Mouse (Mus musculus): Measurements from ENCODE around the gene Mfap2.

The Mfap2 gene

GRCm38 (mm10) chr4:141010118-141010517, at the start of gene Mfap2:
TSS of gene Mfap2 (plus strand) at chr4:141010418.
- no peak for DNase-seq (ENCODE audit: low spot score)

DNA sequence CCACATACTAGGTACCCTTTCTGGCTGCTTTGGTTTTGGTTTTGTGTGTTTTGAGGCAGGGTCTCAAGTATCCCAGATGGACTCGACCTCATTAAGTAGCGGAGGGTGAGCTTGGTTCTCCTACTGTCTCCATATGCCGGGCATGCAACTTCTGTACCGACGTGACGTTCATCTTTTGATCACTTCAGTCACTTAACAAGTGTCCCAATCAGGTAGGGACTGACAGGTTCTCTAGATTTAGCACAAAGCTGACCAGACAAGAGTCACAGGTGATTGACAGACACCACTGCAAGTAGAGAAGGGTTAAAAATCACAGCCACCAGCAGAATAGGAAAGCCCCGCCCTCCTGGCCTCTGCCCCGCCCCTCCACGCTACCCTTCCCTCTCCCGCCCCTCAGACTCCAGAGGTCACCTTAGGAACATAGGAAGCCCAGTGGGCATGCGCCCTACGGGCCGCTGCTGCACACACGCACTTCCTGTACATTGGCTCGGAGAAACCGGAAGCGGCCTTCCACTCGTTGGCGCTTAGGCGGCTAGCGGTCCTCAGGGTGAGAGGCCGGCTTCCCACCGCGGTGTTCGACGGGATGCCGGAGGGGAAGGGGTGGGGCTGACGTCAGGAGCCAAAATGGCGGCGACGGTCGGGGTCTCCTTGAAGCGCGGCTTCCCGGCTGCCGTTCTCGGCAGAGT, 49.3 kb upstream of the Mfap2 start, which contains the start of gene Sdhb:
Gene Sdhb, plus strand, starts transcription at position 423 of the 686 bp plus-strand sequence.
- peak; percentile 92 for DNase-seq (ENCODE audit: low spot score)

DNA sequence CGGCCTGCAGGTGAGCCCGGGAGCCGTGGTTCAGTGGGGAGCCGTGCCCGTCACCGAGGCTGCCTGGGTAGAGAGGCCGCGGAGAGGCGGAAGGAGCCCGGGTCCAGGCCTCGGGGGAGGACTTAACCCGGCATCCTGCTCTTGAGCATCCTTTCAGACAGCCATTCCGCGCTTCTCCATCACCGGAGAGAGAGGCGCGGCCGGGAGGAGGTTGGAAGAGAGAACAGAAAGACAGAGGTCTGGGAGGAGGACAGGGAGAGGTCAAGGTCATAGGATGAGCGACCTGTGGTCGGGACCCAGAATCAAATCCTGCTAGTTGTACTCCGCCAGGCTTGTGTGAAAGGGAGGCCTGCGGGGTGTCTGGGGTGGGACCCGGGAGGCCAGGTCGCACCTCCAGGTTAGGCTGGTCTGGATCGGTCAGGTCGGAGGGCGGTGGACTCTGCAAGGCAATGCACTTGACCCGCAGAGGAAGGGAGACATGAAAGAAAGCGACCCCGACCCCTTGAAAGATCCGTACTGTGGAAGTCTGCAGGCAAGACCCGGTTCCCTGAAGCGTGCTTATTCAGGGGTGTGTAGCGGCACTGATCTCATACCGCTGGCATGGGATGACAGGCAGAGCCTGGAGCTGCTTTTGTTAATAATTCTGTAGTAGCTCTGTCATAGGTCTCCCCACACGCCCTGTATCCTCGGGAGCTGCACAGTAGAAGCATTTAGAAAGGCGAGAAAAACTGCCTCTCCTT, 48.6 kb upstream of the Mfap2 start:
- DNase-seq (ENCODE audit: low spot score) = no peak

- no peak for DNase-seq (ENCODE audit: low spot score)
Measured at GRCm38 (mm10) chr4:140962207-140962909, 47.9 kb upstream of the Mfap2 start.

DNA sequence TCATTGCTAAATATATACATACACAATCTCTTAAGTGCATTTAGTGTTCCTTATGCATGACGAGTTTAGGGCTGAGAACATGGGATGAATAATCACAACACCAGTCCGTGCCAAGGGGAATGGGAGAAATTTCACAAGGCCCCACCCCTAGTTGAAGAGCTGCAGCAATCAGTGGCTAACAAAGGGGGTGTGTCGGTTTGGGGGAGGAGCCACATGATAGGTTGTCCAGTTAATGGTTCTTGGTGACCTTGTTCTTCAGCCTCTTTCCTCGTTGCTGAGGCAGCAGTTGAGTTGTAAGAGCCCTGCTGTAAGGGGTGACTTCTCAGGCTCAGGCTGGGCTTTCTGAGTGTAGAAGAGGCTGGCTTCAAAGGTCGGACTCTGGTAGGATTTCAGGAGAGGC, 47.3 kb upstream of the Mfap2 start:
- peak; percentile 54 for DNase-seq (ENCODE audit: low spot score)

- no peak for DNase-seq (ENCODE audit: low spot score)
Measured at GRCm38 (mm10) chr4:140963941-140964597, 46.1 kb upstream of the Mfap2 start.

GRCm38 (mm10) chr4:140964620-140965019, 45.6 kb upstream of the Mfap2 start:
- DNase-seq (ENCODE audit: low spot score) = peak; percentile 72

DNA sequence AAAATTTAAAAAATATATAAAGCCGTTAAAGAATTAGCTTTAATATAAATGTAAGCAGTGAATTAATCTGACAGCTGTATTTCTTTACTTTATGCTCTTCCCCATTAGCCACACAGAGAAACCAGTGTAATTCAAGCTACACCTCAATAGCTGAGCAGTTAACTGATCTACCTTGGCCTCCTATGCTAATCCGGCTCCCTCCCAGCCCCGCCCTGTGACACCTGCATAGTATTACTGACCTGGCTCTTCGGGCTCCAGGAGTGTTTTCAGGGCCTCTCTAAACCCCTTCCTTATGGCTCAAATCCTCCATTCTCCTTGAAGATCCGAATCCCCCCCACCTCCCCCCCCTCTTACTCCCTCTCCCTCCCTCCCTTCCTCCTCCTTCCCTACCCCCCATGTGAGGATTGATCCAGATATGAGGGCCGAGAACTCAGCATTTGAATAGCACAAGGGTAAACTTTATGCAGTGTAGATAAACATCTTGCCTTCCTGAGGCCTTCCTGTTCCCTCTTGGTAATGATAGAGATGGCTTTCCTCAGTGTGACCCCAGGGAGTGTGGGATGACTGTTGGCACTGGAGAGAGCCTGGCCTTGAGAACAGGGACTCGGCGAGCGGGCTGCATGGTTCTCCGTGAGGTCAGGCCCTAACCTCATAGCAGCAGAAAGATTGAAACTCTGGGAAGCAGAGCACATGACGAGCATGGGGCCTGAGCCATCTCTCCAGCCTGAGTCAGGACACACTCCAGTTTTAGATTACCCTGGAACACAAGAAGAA, 42.6 kb upstream of the Mfap2 start:
- DNase-seq (ENCODE audit: low spot score) = no peak

DNA sequence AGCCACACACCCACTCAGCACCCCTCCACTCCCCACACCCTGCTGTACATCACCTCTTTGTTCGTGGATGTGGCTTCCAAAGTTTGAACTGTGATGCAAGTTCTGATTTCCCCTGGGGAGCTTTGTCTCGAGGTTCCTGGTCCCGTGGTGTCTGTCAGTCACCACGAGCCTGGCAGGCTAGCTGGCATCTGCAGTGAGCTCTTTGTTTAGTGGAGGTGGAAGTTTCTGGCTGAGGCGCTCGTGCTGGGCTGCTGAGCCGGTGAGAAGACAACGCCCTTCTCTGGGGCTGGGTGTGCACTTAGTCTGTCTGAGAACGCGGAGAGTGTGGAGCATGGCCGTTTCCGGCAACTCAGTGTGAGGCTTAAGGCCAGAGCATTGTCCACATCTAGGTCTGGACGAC, 38.5 kb upstream of the Mfap2 start:
- no peak for DNase-seq (ENCODE audit: low spot score)

- DNase-seq (ENCODE audit: low spot score) = no peak
Measured at GRCm38 (mm10) chr4:140974408-140974807, 35.8 kb upstream of the Mfap2 start.

DNA sequence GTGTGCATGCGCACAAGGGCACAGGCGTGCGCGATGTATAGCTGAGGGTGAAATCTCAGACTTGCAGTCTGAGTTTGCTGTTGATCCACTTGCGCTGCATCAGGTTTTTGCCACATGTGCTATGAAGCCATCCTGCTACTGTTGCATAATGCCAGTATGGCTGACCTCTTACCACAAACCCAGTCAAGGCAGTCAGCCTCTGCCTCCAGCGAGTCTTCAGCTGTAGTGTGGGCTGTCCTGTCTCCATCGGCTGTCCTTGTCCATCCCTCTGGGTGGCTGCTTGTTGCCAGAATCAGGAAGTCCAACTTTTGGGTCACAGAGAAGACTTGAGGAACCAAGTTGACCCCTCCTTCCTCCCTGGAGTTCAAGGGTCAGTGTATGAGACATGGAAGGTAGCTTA, 34.9 kb upstream of the Mfap2 start:
- DNase-seq (ENCODE audit: low spot score) = no peak

GRCm38 (mm10) chr4:140977278-140977677, 32.9 kb upstream of the Mfap2 start:
- no peak for DNase-seq (ENCODE audit: low spot score)

DNA sequence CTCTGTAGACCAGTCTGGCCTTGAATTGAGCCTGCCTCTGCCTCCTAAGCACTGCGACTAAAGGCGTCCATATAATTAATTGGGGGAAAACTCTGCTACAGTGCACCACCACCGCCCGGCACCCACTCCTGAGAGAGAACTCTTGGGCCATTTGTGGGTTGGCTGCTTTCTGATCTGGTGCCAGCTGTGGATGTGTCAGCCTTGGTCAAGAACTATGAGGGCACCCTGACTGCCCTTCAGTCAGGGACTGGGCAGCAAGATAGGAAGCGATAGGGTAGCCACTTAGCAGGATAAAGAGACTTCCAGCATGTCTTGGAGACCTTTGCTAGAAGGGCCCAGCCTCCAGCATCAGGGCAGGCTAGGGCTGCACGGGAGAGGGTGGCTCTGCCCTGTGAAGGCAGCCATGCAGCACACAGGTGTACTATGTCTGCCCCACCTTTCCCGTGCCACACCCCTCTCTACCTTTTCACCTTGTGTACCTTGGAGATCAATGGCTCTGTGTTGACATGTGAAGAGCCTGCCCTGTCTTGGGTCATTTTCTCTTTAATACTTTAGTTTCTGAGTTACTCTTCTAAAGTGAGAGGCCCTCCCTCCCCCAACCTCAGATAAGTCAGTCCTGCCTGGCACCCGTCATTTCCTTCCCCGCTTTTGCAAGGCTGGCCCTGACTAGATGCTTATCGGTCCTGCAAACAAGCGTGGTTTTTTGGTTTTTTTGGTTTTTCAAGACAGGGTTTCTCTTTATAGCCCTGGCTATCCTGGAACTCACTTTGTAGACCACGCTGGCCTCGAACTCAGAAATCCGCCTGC, 32.1 kb upstream of the Mfap2 start:
- DNase-seq (ENCODE audit: low spot score) = no peak

GRCm38 (mm10) chr4:140981605-140982004, 28.6 kb upstream of the Mfap2 start:
- no peak for DNase-seq (ENCODE audit: low spot score)

GRCm38 (mm10) chr4:140982808-140983207, 27.4 kb upstream of the Mfap2 start:
- no peak for DNase-seq (ENCODE audit: low spot score)

DNA sequence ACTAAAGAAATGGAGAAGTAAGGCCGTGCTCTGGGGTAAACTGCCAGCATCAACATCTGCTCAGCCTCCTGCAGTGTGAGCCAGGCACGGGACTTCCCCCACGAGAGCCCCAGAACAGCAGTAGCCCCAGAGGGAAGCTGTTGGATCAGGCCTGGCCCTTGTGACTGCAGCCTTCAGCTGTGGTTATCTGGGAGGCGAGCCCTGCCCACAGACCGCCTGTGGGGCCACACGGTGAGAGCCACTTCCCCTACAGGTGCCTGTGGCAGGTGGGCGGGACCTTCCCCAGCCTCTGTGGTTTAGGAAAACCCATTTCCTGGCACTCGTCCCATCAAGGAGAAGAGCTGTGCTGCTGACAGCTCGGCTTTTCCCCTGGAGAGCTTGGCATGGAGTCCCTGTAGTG, 26.8 kb upstream of the Mfap2 start:
- no peak for DNase-seq (ENCODE audit: low spot score)

GRCm38 (mm10) chr4:140984544-140984943, 25.7 kb upstream of the Mfap2 start:
- DNase-seq (ENCODE audit: low spot score) = no peak

DNA sequence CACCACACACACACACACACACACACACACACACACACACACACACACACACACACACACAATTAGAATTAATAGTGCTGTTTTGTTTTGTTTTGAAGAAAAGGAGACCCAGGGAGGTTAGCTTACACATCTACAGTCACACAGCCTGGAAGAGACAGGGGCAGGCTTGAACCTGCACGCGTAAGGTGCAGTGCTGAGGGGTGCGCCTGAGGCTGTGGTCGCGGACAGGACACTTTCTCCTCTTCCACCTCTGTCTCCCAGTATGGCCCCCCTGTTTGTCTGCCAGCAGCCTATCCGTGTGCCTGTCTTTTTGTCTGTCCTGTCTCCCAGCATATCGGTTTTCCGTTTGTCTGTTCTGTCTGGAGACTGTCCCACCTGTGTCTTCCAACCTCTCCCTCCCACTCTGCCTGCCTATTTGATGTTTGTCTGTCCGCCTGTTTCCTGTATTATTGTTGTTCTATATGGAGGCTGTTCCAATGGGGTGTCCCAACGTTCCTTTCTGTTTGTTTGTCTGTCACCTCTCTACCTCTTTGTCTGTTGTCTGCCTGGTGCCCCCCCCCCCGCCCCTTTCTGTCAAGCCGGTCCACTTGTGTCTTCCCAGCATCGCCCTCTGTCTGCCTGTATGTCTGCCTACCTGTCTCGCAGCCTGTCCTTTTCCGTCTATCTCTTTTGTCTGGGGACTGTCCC, 24.1 kb upstream of the Mfap2 start:
- DNase-seq (ENCODE audit: low spot score) = no peak

- peak; percentile 72 for DNase-seq (ENCODE audit: low spot score)
Measured at GRCm38 (mm10) chr4:140986711-140987395, 23.4 kb upstream of the Mfap2 start, which contains the start of gene Atp13a2. TSS of gene Atp13a2 (plus strand) at chr4:140986873.

Data from c-Kit-positive CD71-positive TER-119-positive erythroid progenitor cells, embryonic 14.5 days (primary cell).